21 mouse cellular contexts compared by ENCODE assay signal in genomic region chr14:12541733-12542132, GRCm38 (mm10).
DNase-seq lines count a peak whose midpoint lies in the region; ATAC-seq lines count a peak whose summit lies in the region.
"Had no signal": no experiment of that assay in that cellular context is flagged by ENCODE, and none has a peak within 500 bp of the region (broad histone marks: within the 10 kb centered on the region; RNA-seq: fewer than 3 reads in every experiment).

No protein-coding gene starts in this region.

- H3K9ac ChIP-seq in forebrain, embryonic 16.5 days (replicated peaks; ENCODE audit: low read depth, low read length), result no peak overlapping the region
- H3K9ac ChIP-seq in forebrain, embryonic 15.5 days (replicated peaks), result no peak overlapping the region
- H3K9ac ChIP-seq in midbrain, embryonic 11.5 days (ENCODE audit: low read length), result no peak overlapping the region
- no peak overlapping the region for H3K9ac ChIP-seq in midbrain, embryonic 14.5 days (replicated peaks; ENCODE audit: low read length)
- H3K9ac ChIP-seq: heart, embryonic 13.5 days; hindbrain, embryonic 14.5 days had no signal

- no peak for DNase-seq in midbrain, embryonic 11.5 days (ENCODE audit: low spot score, missing footprints)
- DNase-seq in midbrain, embryonic 10.5 days (ENCODE audit: low spot score), result no peak
- DNase-seq in midbrain, embryonic 14.5 days, result peak; percentile 40
- DNase-seq in layer of hippocampus, adult 18-20 months (ENCODE audit: low spot score in 2 of 2), result no peak
- DNase-seq in right cerebral cortex, postnatal 14 days, result no peak
- DNase-seq: cerebellum, adult 11-12 months; cerebellum, postnatal 25 days; gastrocnemius, postnatal 25 days; heart, adult 18-20 months; heart, postnatal 14 days; kidney, postnatal 25 days; layer of hippocampus, postnatal 36 days; lung, postnatal 10 days; right cerebral cortex, postnatal 25 days; spleen, adult 18-20 months had no signal

- 0 out of 2 replicates have a peak, but pooled peaks cover 3% of the 10 kb centered on the region for H3K36me3 ChIP-seq in forebrain, embryonic 16.5 days (ENCODE audit: control insufficient read depth, insufficient read depth)
- H3K36me3 ChIP-seq in forebrain, embryonic 15.5 days, result peaks cover 8% of the 10 kb centered on the region
- no peaks in the 10 kb centered on the region for H3K36me3 ChIP-seq in midbrain, embryonic 11.5 days (ENCODE audit: control insufficient read depth, insufficient read depth, low read length)
- no peaks in the 10 kb centered on the region for H3K36me3 ChIP-seq in midbrain, embryonic 10.5 days
- peaks cover 28% of the 10 kb centered on the region; the same call in 1 of the 2 replicates for H3K36me3 ChIP-seq in midbrain, embryonic 14.5 days (ENCODE audit: control insufficient read depth, insufficient read depth, low read length)
- H3K36me3 ChIP-seq: embryonic facial prominence, embryonic 10.5 days; heart, embryonic 13.5 days had no signal

- H3K9me3 ChIP-seq in forebrain, embryonic 16.5 days (ENCODE audit: control insufficient read depth, low read length), result no peaks in the 10 kb centered on the region
- no peaks in the 10 kb centered on the region for H3K9me3 ChIP-seq in forebrain, embryonic 15.5 days
- H3K9me3 ChIP-seq in midbrain, embryonic 11.5 days (ENCODE audit: control insufficient read depth, low read length), result no peaks in the 10 kb centered on the region
- H3K9me3 ChIP-seq in midbrain, embryonic 10.5 days (replicated peaks), result no peaks in the 10 kb centered on the region
- no peaks in the 10 kb centered on the region for H3K9me3 ChIP-seq in midbrain, embryonic 14.5 days (ENCODE audit: control insufficient read depth, low read length)
- H3K9me3 ChIP-seq: embryonic facial prominence, embryonic 10.5 days; heart, embryonic 13.5 days had no signal

- ATAC-seq in forebrain, embryonic 16.5 days, result 0 out of 2 replicates have a peak, but pooled peaks have one; percentile 32
- ATAC-seq in forebrain, embryonic 15.5 days (replicated peaks), result no peak
- 0 out of 2 replicates have a peak, but pooled peaks have one; percentile 30 for ATAC-seq in midbrain, embryonic 11.5 days (ENCODE audit: low FRiP score)
- ATAC-seq in midbrain, embryonic 14.5 days (ENCODE audit: low FRiP score, low TSS enrichment), result no peak
- ATAC-seq: intestine, postnatal 0 days had no signal

- H3K4me3 ChIP-seq in forebrain, embryonic 16.5 days (replicated peaks; ENCODE audit: low read length), result no peak overlapping the region
- no peak overlapping the region for H3K4me3 ChIP-seq in forebrain, embryonic 15.5 days
- no peak overlapping the region for H3K4me3 ChIP-seq in midbrain, embryonic 11.5 days (ENCODE audit: low read depth, low read length)
- no peak overlapping the region for H3K4me3 ChIP-seq in midbrain, embryonic 10.5 days
- H3K4me3 ChIP-seq in midbrain, embryonic 14.5 days (replicated peaks; ENCODE audit: low read depth, low read length), result no peak overlapping the region
- H3K4me3 ChIP-seq: embryonic facial prominence, embryonic 10.5 days; heart, embryonic 13.5 days had no signal

- H3K4me2 ChIP-seq in forebrain, embryonic 16.5 days (ENCODE audit: low read length), result no peak overlapping the region
- H3K4me2 ChIP-seq in forebrain, embryonic 15.5 days (replicated peaks), result no peak overlapping the region
- H3K4me2 ChIP-seq in midbrain, embryonic 11.5 days, result no peak overlapping the region
- H3K4me2 ChIP-seq in midbrain, embryonic 14.5 days (ENCODE audit: low read length), result no peak overlapping the region
- H3K4me2 ChIP-seq: heart, embryonic 13.5 days; hindbrain, embryonic 14.5 days had no signal

- no peaks in the 10 kb centered on the region for H3K4me1 ChIP-seq in forebrain, embryonic 16.5 days (replicated peaks; ENCODE audit: control insufficient read depth, insufficient read depth, low read length)
- H3K4me1 ChIP-seq in forebrain, embryonic 15.5 days, result no peaks in the 10 kb centered on the region
- no peaks in the 10 kb centered on the region; the same call in 1 of the 2 replicates for H3K4me1 ChIP-seq in midbrain, embryonic 11.5 days (ENCODE audit: control insufficient read depth, insufficient read depth, low read length)
- H3K4me1 ChIP-seq in midbrain, embryonic 10.5 days, result no peaks in the 10 kb centered on the region; the same call in 1 of the 2 replicates
- H3K4me1 ChIP-seq in midbrain, embryonic 14.5 days (ENCODE audit: control insufficient read depth, insufficient read depth, low read length), result no peaks in the 10 kb centered on the region
- H3K4me1 ChIP-seq: heart, embryonic 13.5 days had no signal

- no peak overlapping the region for H3K27ac ChIP-seq in forebrain, embryonic 16.5 days (ENCODE audit: low read length)
- H3K27ac ChIP-seq in forebrain, embryonic 15.5 days (replicated peaks), result no peak overlapping the region
- no peak overlapping the region for H3K27ac ChIP-seq in midbrain, embryonic 11.5 days (ENCODE audit: low read depth, low read length)
- no peak overlapping the region for H3K27ac ChIP-seq in midbrain, embryonic 10.5 days (replicated peaks)
- H3K27ac ChIP-seq in midbrain, embryonic 14.5 days (replicated peaks; ENCODE audit: low read depth, low read length), result no peak overlapping the region
- H3K27ac ChIP-seq: embryonic facial prominence, embryonic 10.5 days; heart, embryonic 13.5 days; hindbrain, embryonic 14.5 days had no signal

- WGBS in forebrain, embryonic 16.5 days, result 43% methylated on average over 2 of the region's 2 CpGs
- 45% methylated on average over 2 of the region's 2 CpGs for WGBS in forebrain, embryonic 15.5 days
- 40% methylated on average over 2 of the region's 2 CpGs for WGBS in midbrain, embryonic 11.5 days
- WGBS in midbrain, embryonic 10.5 days, result 43% methylated on average over 2 of the region's 2 CpGs
- 38% methylated on average over 2 of the region's 2 CpGs for WGBS in midbrain, embryonic 14.5 days

- no peaks in the 10 kb centered on the region for H3K27me3 ChIP-seq in forebrain, embryonic 16.5 days (replicated peaks; ENCODE audit: control insufficient read depth, insufficient read depth, low read length)
- H3K27me3 ChIP-seq in forebrain, embryonic 15.5 days, result no peaks in the 10 kb centered on the region
- H3K27me3 ChIP-seq in midbrain, embryonic 11.5 days (ENCODE audit: control insufficient read depth, insufficient read depth, low read length), result no peaks in the 10 kb centered on the region
- no peaks in the 10 kb centered on the region for H3K27me3 ChIP-seq in midbrain, embryonic 10.5 days (ENCODE audit: low read depth, poor library complexity, severe bottlenecking)
- no peaks in the 10 kb centered on the region for H3K27me3 ChIP-seq in midbrain, embryonic 14.5 days (ENCODE audit: control insufficient read depth, insufficient read depth, low read length)
- H3K27me3 ChIP-seq: heart, embryonic 13.5 days had no signal

Comparison
In these comparisons a context has a peak if more than half of its experiments do, and no peak if none do; other contexts are left out.
1. ATAC-seq: peak in forebrain, embryonic 16.5 days (single experiment) and midbrain, embryonic 11.5 days (single experiment); none in forebrain, embryonic 15.5 days (single experiment) and midbrain, embryonic 14.5 days (single experiment).